Mouse (Mus musculus): ENCODE measurements around the gene Chpf. TPM values are rescaled to one million over a fixed set of nuclear protein-coding genes. Genes with fewer than 3 reads are reported as not detected.

Chpf gene
- polyA plus RNA-seq, 1 experiment from 2014 or later: 23.9 TPM

- Histone ChIP-seq H3K27ac (ENCODE audit: low read length) (no peak overlapping the region), H3K9ac (ENCODE audit: low read length) (no peak overlapping the region), H3K9me3 (replicated peaks; ENCODE audit: control insufficient read depth, low read length) (no peaks in the 10 kb centered on the region), H3K27me3 (ENCODE audit: control insufficient read depth, insufficient read depth, low read length) (peaks cover 69% of the 10 kb centered on the region), H3K4me3 (ENCODE audit: low read length) (no peak overlapping the region), H3K4me2 (ENCODE audit: low read depth, low read length) (peak overlapping the region; percentile 41; the same call in 1 of the 2 replicates), H3K4me1 (ENCODE audit: control insufficient read depth, insufficient read depth, low read length) (peaks cover 51% of the 10 kb centered on the region), H3K36me3 (ENCODE audit: control insufficient read depth, insufficient read depth) (no peaks in the 10 kb centered on the region; the same call in 1 of the 2 replicates)
- no peak for ATAC-seq (replicated peaks; ENCODE audit: extremely low read depth, insufficient read depth, low FRiP score)
- WGBS: 12% methylated on average over 10 of the region's 10 CpGs
Measured at GRCm38 (mm10) chr1:75447265-75448051, 31.6 kb downstream of the Chpf start.

- H3K36me3 ChIP-seq (ENCODE audit: control insufficient read depth, insufficient read depth): no peaks in the 10 kb centered on the region; the same call in 1 of the 2 replicates
- H3K9ac ChIP-seq (ENCODE audit: low read length): peak overlapping the region; percentile 46; the same call in 1 of the 2 replicates
- no peak overlapping the region for H3K27ac ChIP-seq (ENCODE audit: low read length)
- H3K4me3 ChIP-seq (ENCODE audit: low read length): no peak overlapping the region
- ATAC-seq (replicated peaks; ENCODE audit: extremely low read depth, insufficient read depth, low FRiP score): 0 out of 2 replicates have a peak, but pooled peaks have one; percentile 3
- H3K4me2 ChIP-seq (ENCODE audit: low read depth, low read length): peak overlapping the region; percentile 64
- H3K9me3 ChIP-seq (replicated peaks; ENCODE audit: control insufficient read depth, low read length): no peaks in the 10 kb centered on the region
- WGBS: 7% methylated on average over 20 of the region's 20 CpGs
- H3K4me1 ChIP-seq (ENCODE audit: control insufficient read depth, insufficient read depth, low read length): peaks cover 51% of the 10 kb centered on the region
- H3K27me3 ChIP-seq (ENCODE audit: control insufficient read depth, insufficient read depth, low read length): peaks cover 61% of the 10 kb centered on the region
Measured at GRCm38 (mm10) chr1:75446656-75447055, 32.5 kb downstream of the Chpf start.

GRCm38 (mm10) chr1:75445751-75446611, 33.1 kb downstream of the Chpf start:
- Histone ChIP-seq H3K4me2 (ENCODE audit: low read depth, low read length) (peak overlapping the region; percentile 64), H3K9ac (ENCODE audit: low read length) (peak overlapping the region; percentile 46), H3K36me3 (ENCODE audit: control insufficient read depth, insufficient read depth) (no peaks in the 10 kb centered on the region; the same call in 1 of the 2 replicates), H3K27me3 (ENCODE audit: control insufficient read depth, insufficient read depth, low read length) (peaks cover 55% of the 10 kb centered on the region), H3K4me3 (ENCODE audit: low read length) (peak overlapping the region; percentile 27), H3K27ac (ENCODE audit: low read length) (no peak overlapping the region), H3K4me1 (ENCODE audit: control insufficient read depth, insufficient read depth, low read length) (peaks cover 51% of the 10 kb centered on the region), H3K9me3 (replicated peaks; ENCODE audit: control insufficient read depth, low read length) (no peaks in the 10 kb centered on the region)
- under 1% methylated on average over 21 of the region's 22 CpGs for WGBS
- peak; percentile 43 for ATAC-seq (replicated peaks; ENCODE audit: extremely low read depth, insufficient read depth, low FRiP score)

GRCm38 (mm10) chr1:75445141-75445701, 33.9 kb downstream of the Chpf start:
- Histone ChIP-seq H3K9me3 (replicated peaks; ENCODE audit: control insufficient read depth, low read length) (no peaks in the 10 kb centered on the region), H3K4me3 (ENCODE audit: low read length) (no peak overlapping the region), H3K27me3 (ENCODE audit: control insufficient read depth, insufficient read depth, low read length) (peaks cover 48% of the 10 kb centered on the region), H3K27ac (ENCODE audit: low read length) (no peak overlapping the region), H3K9ac (ENCODE audit: low read length) (no peak overlapping the region; the same call in 1 of the 2 replicates), H3K36me3 (ENCODE audit: control insufficient read depth, insufficient read depth) (peaks cover 5% of the 10 kb centered on the region), H3K4me1 (ENCODE audit: control insufficient read depth, insufficient read depth, low read length) (peaks cover 43% of the 10 kb centered on the region), H3K4me2 (ENCODE audit: low read depth, low read length) (peak overlapping the region; percentile 64)
- WGBS: 6% methylated on average over 9 of the region's 9 CpGs
- no peak for ATAC-seq (replicated peaks; ENCODE audit: extremely low read depth, insufficient read depth, low FRiP score)

- Histone ChIP-seq H3K36me3 (ENCODE audit: control insufficient read depth, insufficient read depth) (peaks cover 5% of the 10 kb centered on the region), H3K4me2 (ENCODE audit: low read depth, low read length) (no peak overlapping the region), H3K4me1 (ENCODE audit: control insufficient read depth, insufficient read depth, low read length) (peaks cover 38% of the 10 kb centered on the region), H3K9me3 (replicated peaks; ENCODE audit: control insufficient read depth, low read length) (no peaks in the 10 kb centered on the region), H3K27me3 (ENCODE audit: control insufficient read depth, insufficient read depth, low read length) (peaks cover 39% of the 10 kb centered on the region), H3K27ac (ENCODE audit: low read length) (no peak overlapping the region), H3K4me3 (ENCODE audit: low read length) (no peak overlapping the region), H3K9ac (ENCODE audit: low read length) (no peak overlapping the region)
- no peak for ATAC-seq (replicated peaks; ENCODE audit: extremely low read depth, insufficient read depth, low FRiP score)
- 63% methylated on average over 3 of the region's 3 CpGs for WGBS
Measured at GRCm38 (mm10) chr1:75444208-75444607, 34.9 kb downstream of the Chpf start.

DNA sequence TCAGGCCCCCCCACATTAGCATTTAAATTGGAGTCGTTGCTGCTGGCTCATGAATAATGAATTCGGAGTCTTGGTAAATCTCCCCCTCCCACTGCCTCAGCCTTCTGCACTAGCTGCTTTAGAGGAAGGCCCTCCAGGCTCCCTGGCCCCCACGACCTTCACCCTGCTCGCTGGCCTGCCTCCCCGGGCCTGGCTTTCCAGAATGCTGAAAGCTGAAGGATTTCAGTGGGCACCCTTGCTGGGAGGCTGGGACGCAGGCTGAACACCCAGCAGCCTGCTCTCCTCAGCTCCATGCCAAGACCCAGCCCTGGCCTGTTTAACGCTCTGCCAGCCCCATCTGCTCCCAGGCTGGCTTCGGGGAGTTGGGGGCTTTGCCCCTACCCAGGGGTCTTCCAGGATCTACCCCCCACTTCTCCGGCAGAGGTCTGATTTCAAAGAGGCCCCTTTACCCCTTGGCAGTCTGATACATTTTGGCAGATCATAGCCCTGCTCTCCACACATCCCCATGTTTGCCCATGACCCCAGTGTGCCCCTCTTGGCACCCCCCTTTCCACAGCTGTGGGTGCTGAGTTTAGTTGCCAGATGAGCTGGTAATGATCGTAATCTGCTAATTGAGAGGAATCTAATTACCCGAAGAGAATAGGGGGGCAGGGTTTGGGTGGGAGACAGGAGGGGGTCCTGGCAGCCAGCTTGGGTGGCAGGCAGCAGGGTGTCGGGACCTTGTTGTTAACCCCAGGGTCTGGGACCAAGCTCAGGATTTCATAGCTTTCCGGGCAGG, 35.7 kb downstream of the Chpf start:
- no peak overlapping the region for H3K4me2 ChIP-seq (ENCODE audit: low read depth, low read length)
- peaks cover 38% of the 10 kb centered on the region for H3K4me1 ChIP-seq (ENCODE audit: control insufficient read depth, insufficient read depth, low read length)
- H3K27ac ChIP-seq (ENCODE audit: low read length): no peak overlapping the region
- no peaks in the 10 kb centered on the region for H3K9me3 ChIP-seq (replicated peaks; ENCODE audit: control insufficient read depth, low read length)
- H3K4me3 ChIP-seq (ENCODE audit: low read length): no peak overlapping the region
- H3K36me3 ChIP-seq (ENCODE audit: control insufficient read depth, insufficient read depth): peaks cover 5% of the 10 kb centered on the region
- ATAC-seq (replicated peaks; ENCODE audit: extremely low read depth, insufficient read depth, low FRiP score): no peak
- H3K27me3 ChIP-seq (ENCODE audit: control insufficient read depth, insufficient read depth, low read length): peaks cover 31% of the 10 kb centered on the region
- 59% methylated on average over 13 of the region's 13 CpGs for WGBS
- no peak overlapping the region for H3K9ac ChIP-seq (ENCODE audit: low read length)

DNA sequence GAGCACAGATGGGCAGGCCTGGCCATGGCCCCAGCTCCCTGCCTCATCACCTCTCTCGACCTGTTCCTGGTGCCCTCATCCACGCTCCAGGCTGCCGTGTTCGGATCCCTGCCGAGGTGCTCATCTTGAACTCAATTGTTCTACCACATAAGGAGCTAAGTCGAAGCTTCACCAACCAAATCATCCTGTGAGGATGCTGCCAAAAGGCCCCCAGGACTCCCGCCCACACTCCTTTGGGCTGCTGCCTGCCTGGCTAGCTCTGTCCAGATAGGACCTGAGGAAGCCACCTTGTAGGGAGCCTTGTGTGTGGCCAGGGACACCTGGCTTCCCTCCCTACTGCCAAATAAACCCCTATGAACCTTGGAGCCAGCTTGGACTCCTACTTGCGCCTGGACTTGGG, 36.3 kb downstream of the Chpf start:
- peaks cover 33% of the 10 kb centered on the region for H3K4me1 ChIP-seq (ENCODE audit: control insufficient read depth, insufficient read depth, low read length)

DNA sequence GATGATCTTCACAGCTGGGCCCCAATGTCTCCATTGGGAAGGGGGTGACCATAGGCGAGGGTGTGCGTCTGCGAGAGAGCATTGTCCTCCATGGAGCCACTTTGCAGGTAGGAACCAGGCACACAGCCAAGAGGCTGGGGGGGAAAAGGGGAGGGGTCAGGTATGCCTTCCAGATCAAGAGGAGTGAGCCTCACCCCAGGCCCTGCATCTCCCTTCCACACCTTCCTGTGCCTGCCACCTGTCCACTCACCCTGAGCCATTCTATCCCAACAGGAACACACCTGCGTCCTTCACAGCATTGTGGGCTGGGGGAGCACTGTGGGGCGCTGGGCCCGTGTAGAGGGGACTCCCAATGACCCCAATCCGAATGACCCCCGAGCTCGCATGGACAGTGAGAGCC, 36.9 kb downstream of the Chpf start:
- no peak for ATAC-seq (replicated peaks; ENCODE audit: extremely low read depth, insufficient read depth, low FRiP score)
- peaks cover 30% of the 10 kb centered on the region for H3K4me1 ChIP-seq (ENCODE audit: control insufficient read depth, insufficient read depth, low read length)
- 83% methylated on average over 9 of the region's 9 CpGs for WGBS
- no peak overlapping the region for H3K4me3 ChIP-seq (ENCODE audit: low read length)
- H3K36me3 ChIP-seq (ENCODE audit: control insufficient read depth, insufficient read depth): peaks cover 5% of the 10 kb centered on the region
- H3K9ac ChIP-seq (ENCODE audit: low read length): no peak overlapping the region
- no peaks in the 10 kb centered on the region for H3K9me3 ChIP-seq (replicated peaks; ENCODE audit: control insufficient read depth, low read length)
- no peak overlapping the region for H3K27ac ChIP-seq (ENCODE audit: low read length)
- H3K27me3 ChIP-seq (ENCODE audit: control insufficient read depth, insufficient read depth, low read length): peaks cover 18% of the 10 kb centered on the region
- no peak overlapping the region for H3K4me2 ChIP-seq (ENCODE audit: low read depth, low read length)

More for the DNA sequence above, 36.3 kb downstream of the Chpf start:
- no peak overlapping the region for H3K4me3 ChIP-seq (ENCODE audit: low read length)
- 70% methylated on average over 8 of the region's 8 CpGs for WGBS
- H3K9ac ChIP-seq (ENCODE audit: low read length): no peak overlapping the region
- no peak overlapping the region for H3K27ac ChIP-seq (ENCODE audit: low read length)
- ATAC-seq (replicated peaks; ENCODE audit: extremely low read depth, insufficient read depth, low FRiP score): no peak
- H3K36me3 ChIP-seq (ENCODE audit: control insufficient read depth, insufficient read depth): peaks cover 5% of the 10 kb centered on the region
- no peak overlapping the region for H3K4me2 ChIP-seq (ENCODE audit: low read depth, low read length)
- no peaks in the 10 kb centered on the region for H3K9me3 ChIP-seq (replicated peaks; ENCODE audit: control insufficient read depth, low read length)
- peaks cover 25% of the 10 kb centered on the region for H3K27me3 ChIP-seq (ENCODE audit: control insufficient read depth, insufficient read depth, low read length)
